23 mouse cellular contexts compared by ENCODE assay signal in genomic region chr11:57159412-57159811, GRCm38 (mm10).
A peak's percentile ranks its signal among the peaks of the same experiment; 100 is the strongest.
DNase-seq lines count a peak whose midpoint lies in the region; ATAC-seq and TF ChIP-seq lines count a peak whose summit lies in the region.
"Had no signal": no experiment of that assay in that cellular context is flagged by ENCODE, and none has a peak within 500 bp of the region (broad histone marks: within the 10 kb centered on the region; RNA-seq: fewer than 3 reads in every experiment).

No protein-coding gene starts in this region.

- no peaks in the 10 kb centered on the region for H3K36me3 ChIP-seq in midbrain, embryonic 10.5 days
- no peaks in the 10 kb centered on the region for H3K36me3 ChIP-seq in midbrain, embryonic 13.5 days
- H3K36me3 ChIP-seq: embryonic facial prominence, embryonic 10.5 days; embryonic facial prominence, embryonic 12.5 days; forebrain, embryonic 15.5 days; G1E had no signal

- WGBS in midbrain, embryonic 10.5 days: 83% methylated on average over 3 of the region's 3 CpGs
- WGBS in midbrain, embryonic 13.5 days: 75% methylated on average over 3 of the region's 3 CpGs
- 38% methylated on average over 3 of the region's 3 CpGs for WGBS in olfactory bulb, adult 2 months

- no peaks in the 10 kb centered on the region for H3K9me3 ChIP-seq in midbrain, embryonic 10.5 days (replicated peaks)
- no peaks in the 10 kb centered on the region for H3K9me3 ChIP-seq in midbrain, embryonic 13.5 days
- H3K9me3 ChIP-seq: embryonic facial prominence, embryonic 10.5 days; embryonic facial prominence, embryonic 12.5 days; forebrain, embryonic 13.5 days; forebrain, embryonic 15.5 days had no signal

- no peaks in the 10 kb centered on the region for H3K27me3 ChIP-seq in midbrain, embryonic 10.5 days (ENCODE audit: low read depth, poor library complexity, severe bottlenecking)
- no peaks in the 10 kb centered on the region for H3K27me3 ChIP-seq in midbrain, embryonic 13.5 days
- H3K27me3 ChIP-seq: CH12.LX; embryonic facial prominence, embryonic 12.5 days; forebrain, embryonic 13.5 days; forebrain, embryonic 15.5 days; Patski had no signal

- DNase-seq in heart, adult 11 months: peak; percentile 51
- no peak for DNase-seq in heart, adult 9 months (ENCODE audit: low spot score in 2 of 2)
- DNase-seq in midbrain, embryonic 10.5 days (ENCODE audit: low spot score): no peak
- DNase-seq: adrenal gland, adult 8-10 months; adrenal gland, postnatal 14 days; adrenal gland, postnatal 36 days; B cell, adult 2 months; cerebellum, adult 11-12 months; cerebellum, adult 2 months; cerebellum, adult 9-10 months; cerebellum, postnatal 10 days; cerebellum, postnatal 25 days had no signal

- no peak overlapping the region for H3K4me3 ChIP-seq in midbrain, embryonic 10.5 days
- no peak overlapping the region for H3K4me3 ChIP-seq in midbrain, embryonic 13.5 days (replicated peaks)
- H3K4me3 ChIP-seq in olfactory bulb, adult 2 months (ENCODE audit: insufficient read depth, low read depth, low read length): no peak overlapping the region
- H3K4me3 ChIP-seq: embryonic facial prominence, embryonic 10.5 days; embryonic facial prominence, embryonic 12.5 days; forebrain, embryonic 13.5 days; forebrain, embryonic 15.5 days had no signal

- no peak for TF ChIP-seq POLR2A in olfactory bulb, adult 2 months (IDR thresholded peaks at IDR 0.05; ENCODE audit: insufficient read depth, low read depth, low read length)

- H3K27ac ChIP-seq in midbrain, embryonic 10.5 days (replicated peaks): 0 out of 2 replicates have a peak overlapping the region, but pooled peaks have one; percentile 38
- no peak overlapping the region for H3K27ac ChIP-seq in midbrain, embryonic 13.5 days
- H3K27ac ChIP-seq in olfactory bulb, adult 2 months (ENCODE audit: insufficient read depth, low read depth, low read length): 0 out of 2 replicates have a peak overlapping the region, but pooled peaks have one; percentile 2
- H3K27ac ChIP-seq: embryonic facial prominence, embryonic 10.5 days; embryonic facial prominence, embryonic 12.5 days; forebrain, embryonic 13.5 days; forebrain, embryonic 15.5 days had no signal

- no peak for TF ChIP-seq CTCF in olfactory bulb, adult 2 months (IDR thresholded peaks at IDR 0.05; ENCODE audit: insufficient read depth, low read depth, low read length)

- no peak overlapping the region for H3K4me2 ChIP-seq in midbrain, embryonic 13.5 days (replicated peaks)
- H3K4me2 ChIP-seq: embryonic facial prominence, embryonic 12.5 days; forebrain, embryonic 13.5 days; forebrain, embryonic 15.5 days had no signal

- no peak overlapping the region for H3K9ac ChIP-seq in midbrain, embryonic 13.5 days (replicated peaks)
- H3K9ac ChIP-seq: embryonic facial prominence, embryonic 12.5 days; forebrain, embryonic 13.5 days; forebrain, embryonic 15.5 days had no signal

- no peak for ATAC-seq in midbrain, embryonic 13.5 days
- ATAC-seq: activated CD4-positive, CD25-positive, alpha-beta regulatory T cell, adult 4 months; CD4-positive, CD25-positive, alpha-beta regulatory T cell, adult 4 months; forebrain, embryonic 13.5 days; forebrain, embryonic 15.5 days had no signal

- H3K4me1 ChIP-seq in midbrain, embryonic 10.5 days: peaks cover 25% of the 10 kb centered on the region
- peaks cover 13% of the 10 kb centered on the region for H3K4me1 ChIP-seq in midbrain, embryonic 13.5 days (replicated peaks)
- peaks cover 22% of the 10 kb centered on the region for H3K4me1 ChIP-seq in olfactory bulb, adult 2 months (ENCODE audit: control insufficient read depth, insufficient read depth, low read length)
- H3K4me1 ChIP-seq: embryonic facial prominence, embryonic 10.5 days; embryonic facial prominence, embryonic 12.5 days had no signal
